In genomic region chr9:75262235-75262826, GRCm38 (mm10) we compare ENCODE assay signal across 11 mouse cellular contexts. TPM values are rescaled to one million over a fixed set of nuclear protein-coding genes. Genes with fewer than 3 reads are reported as not detected.
DNase-seq lines count a peak whose midpoint lies in the region; ATAC-seq and TF ChIP-seq lines count a peak whose summit lies in the region.
"Had no signal": no experiment of that assay in that cellular context is flagged by ENCODE, and none has a peak within 500 bp of the region (broad histone marks: within the 10 kb centered on the region; RNA-seq: fewer than 3 reads in every experiment).

No protein-coding gene starts in this region.

- 64% methylated on average over 8 of the region's 8 CpGs for WGBS in forebrain, postnatal 0 days
- WGBS in midbrain, embryonic 13.5 days = 57% methylated on average over 8 of the region's 8 CpGs
- 78% methylated on average over 8 of the region's 8 CpGs for WGBS in kidney, embryonic 14.5 days

- H3K36me3 ChIP-seq in CH12.LX (replicated peaks in 1 of 2; ENCODE audit: control insufficient read depth in 1 of 2, insufficient read depth in 1 of 2, low read length in 1 of 2) = peaks cover 0 to 12% of the 10 kb centered on the region in 2 experiments
- H3K36me3 ChIP-seq in forebrain, postnatal 0 days (ENCODE audit: insufficient read depth) = no peaks in the 10 kb centered on the region
- no peaks in the 10 kb centered on the region for H3K36me3 ChIP-seq in midbrain, embryonic 13.5 days
- no peaks in the 10 kb centered on the region for H3K36me3 ChIP-seq in kidney, embryonic 14.5 days (ENCODE audit: control insufficient read depth, insufficient read depth, low read length)
- H3K36me3 ChIP-seq: embryonic facial prominence, embryonic 12.5 days; heart, embryonic 15.5 days had no signal

- peaks cover 3% of the 10 kb centered on the region for H3K9me3 ChIP-seq in CH12.LX (replicated peaks; ENCODE audit: low read length)
- no peaks in the 10 kb centered on the region for H3K9me3 ChIP-seq in forebrain, postnatal 0 days (ENCODE audit: low read length)
- H3K9me3 ChIP-seq in midbrain, embryonic 13.5 days = no peaks in the 10 kb centered on the region
- H3K9me3 ChIP-seq in kidney, embryonic 14.5 days (ENCODE audit: control insufficient read depth, low read length) = no peaks in the 10 kb centered on the region
- H3K9me3 ChIP-seq: embryonic facial prominence, embryonic 12.5 days; heart, embryonic 15.5 days had no signal

- no peaks in the 10 kb centered on the region for H3K27me3 ChIP-seq in CH12.LX (replicated peaks)
- no peaks in the 10 kb centered on the region for H3K27me3 ChIP-seq in forebrain, postnatal 0 days (ENCODE audit: insufficient read depth, low read length)
- no peaks in the 10 kb centered on the region for H3K27me3 ChIP-seq in midbrain, embryonic 13.5 days
- no peaks in the 10 kb centered on the region for H3K27me3 ChIP-seq in kidney, embryonic 14.5 days (ENCODE audit: control insufficient read depth, insufficient read depth, low read length)
- H3K27me3 ChIP-seq: embryonic facial prominence, embryonic 12.5 days; heart, embryonic 15.5 days; Patski had no signal

- peak; percentile 37 for TF ChIP-seq RAD21 in CH12.LX (IDR thresholded peaks at IDR 0.05; ENCODE audit: low read depth, low read length)

- no peak overlapping the region for H3K4me3 ChIP-seq in layer of hippocampus, adult 2 months
- no peak overlapping the region for H3K4me3 ChIP-seq in CH12.LX (replicated peaks in 1 of 3; ENCODE audit: low read depth in 2 of 3, low read length in 2 of 3, poor library complexity in 1 of 3)
- H3K4me3 ChIP-seq in forebrain, postnatal 0 days (ENCODE audit: low read depth, low read length) = no peak overlapping the region
- H3K4me3 ChIP-seq in midbrain, embryonic 13.5 days (replicated peaks) = no peak overlapping the region
- no peak overlapping the region for H3K4me3 ChIP-seq in kidney, embryonic 14.5 days (ENCODE audit: low read length)
- H3K4me3 ChIP-seq: embryonic facial prominence, embryonic 12.5 days; heart, embryonic 15.5 days had no signal

- no peak overlapping the region for H3K9ac ChIP-seq in CH12.LX (ENCODE audit: insufficient read depth, low read depth)
- H3K9ac ChIP-seq in forebrain, postnatal 0 days = no peak overlapping the region
- no peak overlapping the region for H3K9ac ChIP-seq in midbrain, embryonic 13.5 days (replicated peaks)
- H3K9ac ChIP-seq in kidney, embryonic 14.5 days (ENCODE audit: low read depth, low read length) = no peak overlapping the region
- H3K9ac ChIP-seq: embryonic facial prominence, embryonic 12.5 days; heart, embryonic 15.5 days had no signal

- DNase-seq in layer of hippocampus, adult 2 months (ENCODE audit: low spot score in 2 of 2) = no peak
- no peak for DNase-seq in layer of hippocampus, postnatal 36 days
- no peak for DNase-seq in CH12.LX (ENCODE audit: extremely low read depth)
- peak; percentile 52 for DNase-seq in forebrain, postnatal 0 days
- DNase-seq in adrenal gland, postnatal 4 days (ENCODE audit: low spot score in 2 of 2) = no peak
- DNase-seq in gastrocnemius, postnatal 36 days = no peak

- ATAC-seq in forebrain, postnatal 0 days = peak; percentile 45; the same call in 1 of the 2 replicates
- no peak for ATAC-seq in midbrain, embryonic 13.5 days
- ATAC-seq in kidney, embryonic 14.5 days (ENCODE audit: low FRiP score, low TSS enrichment) = no peak
- ATAC-seq: Patski had no signal

- in situ Hi-C loops in CH12.LX (cut with MboI; ENCODE audit: low pct_ligation_motif_present, low pct_unique_long_range_greater_than_20kb, low sequenced_read_pairs) = no loop called here

- no peak overlapping the region for H3K4me2 ChIP-seq in CH12.LX (ENCODE audit: insufficient read depth, low read depth, poor library complexity, severe bottlenecking)
- no peak overlapping the region for H3K4me2 ChIP-seq in forebrain, postnatal 0 days (ENCODE audit: low read depth)
- H3K4me2 ChIP-seq in midbrain, embryonic 13.5 days (replicated peaks) = 0 out of 2 replicates have a peak overlapping the region, but pooled peaks have one; percentile 10
- no peak overlapping the region for H3K4me2 ChIP-seq in kidney, embryonic 14.5 days (replicated peaks; ENCODE audit: low read depth, low read length)
- H3K4me2 ChIP-seq: embryonic facial prominence, embryonic 12.5 days; heart, embryonic 15.5 days had no signal

- dilution Hi-C loops in CH12.LX (cut with MboI; ENCODE audit: extremely low pct_ligation_motif_present, extremely low pct_unique_long_range_greater_than_20kb, low sequenced_read_pairs) = no loop called here

- H3K27ac ChIP-seq in layer of hippocampus, adult 2 months = no peak overlapping the region
- no peak overlapping the region for H3K27ac ChIP-seq in CH12.LX (ENCODE audit: insufficient read depth, low read depth)
- no peak overlapping the region for H3K27ac ChIP-seq in forebrain, postnatal 0 days (ENCODE audit: low read depth, low read length)
- H3K27ac ChIP-seq in midbrain, embryonic 13.5 days = peak overlapping the region; percentile 80; the same call in 1 of the 2 replicates
- H3K27ac ChIP-seq in kidney, embryonic 14.5 days (ENCODE audit: low read depth, low read length) = no peak overlapping the region
- H3K27ac ChIP-seq: embryonic facial prominence, embryonic 12.5 days; heart, embryonic 15.5 days had no signal

- no peak for TF ChIP-seq POLR2A in CH12.LX (IDR thresholded peaks at IDR 0.05; ENCODE audit: low read depth, low read length)

- no peaks in the 10 kb centered on the region for H3K79me2 ChIP-seq in CH12.LX (replicated peaks; ENCODE audit: control insufficient read depth, extremely low read depth, insufficient read depth, poor library complexity, severe bottlenecking)

- peak; percentile 64 for TF ChIP-seq CTCF in layer of hippocampus, adult 2 months (conservative IDR thresholded peaks at IDR 0.05)
- peak in 1 of 2 experiments; percentile 39; a peak in 2 of 4 replicates for TF ChIP-seq CTCF in CH12.LX (conservative IDR thresholded peaks at IDR 0.05 in 1 of 2, IDR thresholded peaks at IDR 0.05 in 1 of 2; ENCODE audit: low read depth in 2 of 2, low read length in 2 of 2)
- TF ChIP-seq CTCF in forebrain, postnatal 0 days (IDR thresholded peaks at IDR 0.05; ENCODE audit: low read depth) = peak; percentile 63

- TF ChIP-seq EP300 in CH12.LX (IDR thresholded peaks at IDR 0.05; ENCODE audit: low read length) = no peak

- H3K4me1 ChIP-seq in CH12.LX (ENCODE audit: control insufficient read depth in 1 of 2, insufficient read depth in 2 of 2) = peaks cover 3 to 12% of the 10 kb centered on the region in 2 experiments; a peak in 3 of 4 replicates
- peaks cover 4% of the 10 kb centered on the region; the same call in 1 of the 2 replicates for H3K4me1 ChIP-seq in forebrain, postnatal 0 days (ENCODE audit: insufficient read depth)
- H3K4me1 ChIP-seq in midbrain, embryonic 13.5 days (replicated peaks) = peaks cover 30% of the 10 kb centered on the region
- H3K4me1 ChIP-seq in kidney, embryonic 14.5 days (ENCODE audit: control insufficient read depth, insufficient read depth, low read length) = peaks cover 12% of the 10 kb centered on the region; the same call in 1 of the 2 replicates
- H3K4me1 ChIP-seq: heart, embryonic 15.5 days had no signal

- intact Hi-C loops in gastrocnemius, postnatal 36 days (cut with DNase I) = loop anchor here (5.0 kb wide), 1 partner anchor 35 kb away; no protein-coding TSS in a partner anchor

TF ChIP-seq in CH12.LX, 34 proteins besides CTCF, POLR2A, EP300 and RAD21:
- no peak for TF ChIP-seq UBTF (IDR thresholded peaks at IDR 0.05; ENCODE audit: low read depth, low read length)
- TF ChIP-seq ZMIZ1 (IDR thresholded peaks at IDR 0.05; ENCODE audit: low read depth, low read length) = no peak
- no peak for TF ChIP-seq ELF1 (IDR thresholded peaks at IDR 0.05; ENCODE audit: low read depth, low read length)
- TF ChIP-seq ZNF384 (IDR thresholded peaks at IDR 0.05; ENCODE audit: low read depth, low read length) = peak; percentile 47; the same call in 1 of the 2 replicates
- TF ChIP-seq TBP (conservative IDR thresholded peaks at IDR 0.05; ENCODE audit: low read depth, low read length) = no peak
- no peak for TF ChIP-seq ETS1 (conservative IDR thresholded peaks at IDR 0.05; ENCODE audit: low read depth, low read length)
- no peak for TF ChIP-seq BHLHE40 (IDR thresholded peaks at IDR 0.05; ENCODE audit: low read depth, low read length)
- no peak for TF ChIP-seq CHD1 (IDR thresholded peaks at IDR 0.05; ENCODE audit: low read depth, low read length)
- TF ChIP-seq SMC3 (IDR thresholded peaks at IDR 0.05; ENCODE audit: low read depth, low read length) = peak; percentile 9; the same call in 1 of the 2 replicates

RNA-seq across cellular contexts. Expression of gene Myo5c, which starts 30.5 kb away (rescaled TPM):
- total RNA-seq in layer of hippocampus, adult 2 months (2021) = under 1 TPM; 0.59 to 0.81 TPM
- total RNA-seq in layer of hippocampus, postnatal 36 days (2021) = under 1 TPM; 0.50 to 0.53 TPM
- total RNA-seq in CH12.LX (2012; rRNA removed) (1.6 and 4.4 TPM in 2 replicates), CH12.LX (2014; rRNA removed) (3.7 and 3.8 TPM in 2 replicates)
- polyA plus RNA-seq in CH12.LX (2012; ENCODE audit: insufficient read length, low read depth) = 4.7 and 5.2 TPM in 2 replicates
- total RNA-seq in forebrain, postnatal 0 days (2014; rRNA removed) = 0.10 and 0.31 TPM in 2 replicates
- 0.16 and 0.20 TPM in 2 replicates for polyA plus RNA-seq in forebrain, postnatal 0 days (2015; fragmentation: Nextera tagmentation; extraction: Ambion mirVana)
- 0.50 and 0.59 TPM in 2 replicates for polyA plus RNA-seq in midbrain, embryonic 13.5 days (2015; fragmentation: Nextera tagmentation; extraction: Ambion mirVana)
- 1 to 10 TPM; 1.8 to 5.0 TPM for total RNA-seq in adrenal gland, postnatal 4 days (2021)
- total RNA-seq in gastrocnemius, postnatal 36 days (2021) = 1 to 10 TPM; 7.3 to 9.9 TPM
- polyA plus RNA-seq in kidney, embryonic 14.5 days (2014; fragmentation: Nextera tagmentation; extraction: Ambion mirVana) = 3.9 and 4.4 TPM in 2 replicates

RNA-seq across cellular contexts. Expression of gene Gnb5, which starts 43.8 kb away (rescaled TPM):
- total RNA-seq in layer of hippocampus, adult 2 months (2021) = 100 to 1,000 TPM; 125 to 127 TPM
- total RNA-seq in layer of hippocampus, postnatal 36 days (2021) = 100 to 1,000 TPM; 115 to 128 TPM
- 4.4 and 6.5 TPM in 2 replicates for total RNA-seq in CH12.LX (2012; rRNA removed)
- total RNA-seq in CH12.LX (2014; rRNA removed) = 2.9 and 4.7 TPM in 2 replicates
- polyA plus RNA-seq in CH12.LX (2012; ENCODE audit: insufficient read length, low read depth) = 2.7 and 3.1 TPM in 2 replicates
- total RNA-seq in forebrain, postnatal 0 days (2014; rRNA removed) = 73.2 TPM in 2 replicates
- polyA plus RNA-seq in forebrain, postnatal 0 days (2015; fragmentation: Nextera tagmentation; extraction: Ambion mirVana) = 80.0 and 91.4 TPM in 2 replicates
- 46.4 and 50.2 TPM in 2 replicates for polyA plus RNA-seq in midbrain, embryonic 13.5 days (2015; fragmentation: Nextera tagmentation; extraction: Ambion mirVana)
- total RNA-seq in adrenal gland, postnatal 4 days (2021) = 10 to 100 TPM; 33.8 to 37.2 TPM
- 10 to 100 TPM in 1 of 2 experiments, 1 to 10 TPM in 1; 8.7 to 14.8 TPM for total RNA-seq in gastrocnemius, postnatal 36 days (2021)
- polyA plus RNA-seq in kidney, embryonic 14.5 days (2014; fragmentation: Nextera tagmentation; extraction: Ambion mirVana) = 22.1 and 27.9 TPM in 2 replicates
